Mouse (Mus musculus): Measurements from ENCODE around the gene Gm20662. TPM values are rescaled to one million over a fixed set of nuclear protein-coding genes. Genes with fewer than 3 reads are reported as not detected.

Gm20662 gene
- total RNA-seq, 2 experiments from 2014 or later = not detected

- intact Hi-C loops (cut with DNase I) = loop anchor here (1.0 to 5.0 kb wide), 5 partner anchors 23 to 102 kb away; partner anchors contain the start of genes Amigo3 and Ip6k1
These were observed 33.2 kb upstream of the Gm20662 start for GRCm38 (mm10) chr9:107962916-107963315.

GRCm38 (mm10) chr9:107963700-107964099 lies 32.4 kb upstream of the Gm20662 start:
- Histone ChIP-seq H3K27ac (0 out of 2 replicates have a peak overlapping the region, but pooled peaks have one; percentile 38), H3K4me3 (no peak overlapping the region)
- intact Hi-C loops (cut with DNase I) = loop anchor here (1.0 to 5.0 kb wide), 6 partner anchors 23 to 105 kb away; partner anchors contain the start of genes Amigo3 and Ip6k1
- DNase-seq = peak; percentile 89
- peak; percentile 98 for TF ChIP-seq CTCF (IDR thresholded peaks at IDR 0.05)

More at GRCm38 (mm10) chr9:107962916-107963315, 33.2 kb upstream of the Gm20662 start:
- no peak for TF ChIP-seq CTCF (IDR thresholded peaks at IDR 0.05)
- no peak for DNase-seq
- H3K4me3 ChIP-seq = no peak overlapping the region
- no peak overlapping the region for H3K27ac ChIP-seq

- TF ChIP-seq CTCF (IDR thresholded peaks at IDR 0.05) = no peak
- Histone ChIP-seq H3K27ac (no peak overlapping the region), H3K4me3 (no peak overlapping the region)
- DNase-seq = no peak
- intact Hi-C loops (cut with DNase I) = loop anchor here (1.0 to 5.0 kb wide), 4 partner anchors 38 to 104 kb away; partner anchors contain the start of genes Amigo3 and Ip6k1
These were observed 31.5 kb upstream of the Gm20662 start for GRCm38 (mm10) chr9:107964681-107965080.

- no peak for TF ChIP-seq CTCF (IDR thresholded peaks at IDR 0.05)
- intact Hi-C loops (cut with DNase I) = no loop called here
- DNase-seq = no peak
- Histone ChIP-seq H3K4me3 (no peak overlapping the region), H3K27ac (peak overlapping the region; percentile 43)
These were observed 29.5 kb upstream of the Gm20662 start for GRCm38 (mm10) chr9:107966676-107967075.

GRCm38 (mm10) chr9:107967437-107967836 lies 28.7 kb upstream of the Gm20662 start:
- intact Hi-C loops (cut with DNase I) = no loop called here

GRCm38 (mm10) chr9:107968531-107968930 lies 27.6 kb upstream of the Gm20662 start:
- no peak for TF ChIP-seq CTCF (IDR thresholded peaks at IDR 0.05)
- intact Hi-C loops (cut with DNase I) = no loop called here
- no peak overlapping the region for H3K4me3 ChIP-seq
- no peak for DNase-seq
- H3K27ac ChIP-seq = no peak overlapping the region

More at GRCm38 (mm10) chr9:107967437-107967836, 28.7 kb upstream of the Gm20662 start:
- Histone ChIP-seq H3K4me3 (no peak overlapping the region), H3K27ac (no peak overlapping the region)
- TF ChIP-seq CTCF (IDR thresholded peaks at IDR 0.05) = no peak
- no peak for DNase-seq

- H3K27ac ChIP-seq = no peak overlapping the region
- DNase-seq = no peak
- no peak for TF ChIP-seq CTCF (IDR thresholded peaks at IDR 0.05)
- no peak overlapping the region for H3K4me3 ChIP-seq
- intact Hi-C loops (cut with DNase I) = no loop called here
These were observed 25.8 kb upstream of the Gm20662 start for GRCm38 (mm10) chr9:107970311-107970710.

- DNase-seq = no peak
These were observed 24.2 kb upstream of the Gm20662 start for GRCm38 (mm10) chr9:107971690-107972541.

GRCm38 (mm10) chr9:107974491-107975171 lies 21.5 kb upstream of the Gm20662 start:
- Histone ChIP-seq H3K27ac (peak overlapping the region; percentile 84), H3K4me3 (peak overlapping the region; percentile 71; the same call in 1 of the 2 replicates)
- DNase-seq = no peak
- TF ChIP-seq CTCF (IDR thresholded peaks at IDR 0.05) = no peak
- intact Hi-C loops (cut with DNase I) = no loop called here

More at GRCm38 (mm10) chr9:107971690-107972541, 24.2 kb upstream of the Gm20662 start:
- intact Hi-C loops (cut with DNase I) = no loop called here
- no peak overlapping the region for H3K4me3 ChIP-seq
- 0 out of 2 replicates have a peak overlapping the region, but pooled peaks have one; percentile 9 for H3K27ac ChIP-seq
- no peak for TF ChIP-seq CTCF (IDR thresholded peaks at IDR 0.05)

- no peak for DNase-seq
- H3K4me3 ChIP-seq = peak within 1 kb of the TSS; percentile 71
These were observed 20.5 kb upstream of the Gm20662 start, which contains the start of gene Uba7 for GRCm38 (mm10) chr9:107975399-107976386. Uba7 (plus strand) TSS chr9:107975505.

GRCm38 (mm10) chr9:107978815-107979214 lies 17.3 kb upstream of the Gm20662 start:
- no peak for TF ChIP-seq CTCF (IDR thresholded peaks at IDR 0.05)

More at GRCm38 (mm10) chr9:107975399-107976386, 20.5 kb upstream of the Gm20662 start, which contains the start of gene Uba7:
- no peak for TF ChIP-seq CTCF (IDR thresholded peaks at IDR 0.05)
- peak within 1 kb of the TSS; percentile 84 for H3K27ac ChIP-seq
- intact Hi-C loops (cut with DNase I) = no loop called here

More at GRCm38 (mm10) chr9:107978815-107979214, 17.3 kb upstream of the Gm20662 start:
- no peak for DNase-seq
- intact Hi-C loops (cut with DNase I) = no loop called here
- Histone ChIP-seq H3K27ac (no peak overlapping the region), H3K4me3 (no peak overlapping the region)

Data from gastrocnemius, adult 2 months (tissue).